Mouse (Mus musculus): ENCODE measurements around the gene Nup85.

The Nup85 gene

DNA sequence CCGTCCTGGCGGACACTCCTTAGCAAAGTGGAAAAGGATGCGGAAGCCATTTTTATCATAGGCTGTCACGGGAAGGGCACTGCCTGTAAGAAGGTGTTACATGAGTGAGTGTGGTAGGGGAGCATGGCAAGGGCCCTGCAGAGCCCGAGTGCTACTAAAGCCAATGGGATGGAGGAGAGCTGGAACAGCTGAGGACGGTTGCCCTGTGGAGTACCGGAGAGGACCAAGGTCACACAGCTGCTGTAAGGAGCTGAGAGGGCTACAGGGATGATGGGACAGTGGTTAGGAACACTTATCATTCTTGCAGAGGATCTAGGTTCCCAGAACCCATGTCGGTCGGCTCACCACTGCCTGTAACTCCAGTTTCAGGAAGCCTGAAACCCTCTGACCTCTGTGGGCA is 22.2 kb downstream of the Nup85 start:
- TF ChIP-seq POU5F1 (IDR thresholded peaks at IDR 0.05; ENCODE audit: borderline replicate concordance, low read length) = no peak
- TF ChIP-seq NANOG (IDR thresholded peaks at IDR 0.05; ENCODE audit: borderline replicate concordance, low read length) = no peak
- no peak for TF ChIP-seq CTCF (conservative IDR thresholded peaks at IDR 0.05; ENCODE audit: low read length)
- H3K9me3 ChIP-seq (ENCODE audit: low read length) = no peaks in the 10 kb centered on the region
- no peak overlapping the region for H3K4me3 ChIP-seq (replicated peaks; ENCODE audit: low read length)
- H3K36me3 ChIP-seq (ENCODE audit: insufficient read depth, low read length) = peaks cover 99% of the 10 kb centered on the region
- H3K27me3 ChIP-seq (ENCODE audit: insufficient read depth, low read length) = no peaks in the 10 kb centered on the region
- H3K4me1 ChIP-seq (replicated peaks; ENCODE audit: low read depth, low read length) = peaks cover 87% of the 10 kb centered on the region

DNA sequence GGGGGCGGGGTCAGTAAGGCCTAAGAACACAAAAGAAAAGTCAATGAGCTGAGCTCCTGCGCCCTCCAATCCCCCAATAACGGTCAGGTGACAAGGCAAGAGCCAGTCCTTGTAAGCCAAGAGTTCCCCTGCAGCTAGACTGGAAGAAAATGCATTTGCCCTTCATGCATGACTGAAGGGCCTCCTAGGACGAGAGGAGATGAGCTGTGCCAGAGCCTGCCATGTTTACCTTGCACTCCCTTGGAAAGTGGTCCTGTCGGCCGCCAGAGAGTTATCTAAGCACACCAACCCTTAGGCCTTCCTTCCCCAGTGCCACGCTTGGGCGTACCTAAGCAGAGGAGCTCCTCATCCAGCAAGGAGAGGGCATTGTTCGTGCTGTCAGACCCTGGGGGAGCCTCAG is 23.8 kb downstream of the Nup85 start:
- peaks cover 99% of the 10 kb centered on the region for H3K36me3 ChIP-seq (ENCODE audit: insufficient read depth, low read length)
- H3K4me3 ChIP-seq (replicated peaks; ENCODE audit: low read length) = peak overlapping the region; percentile 61
- no peaks in the 10 kb centered on the region for H3K27me3 ChIP-seq (ENCODE audit: insufficient read depth, low read length)
- H3K9me3 ChIP-seq (ENCODE audit: low read length) = no peaks in the 10 kb centered on the region
- TF ChIP-seq CTCF (conservative IDR thresholded peaks at IDR 0.05; ENCODE audit: low read length) (no peak), POU5F1 (IDR thresholded peaks at IDR 0.05; ENCODE audit: borderline replicate concordance, low read length) (no peak), NANOG (IDR thresholded peaks at IDR 0.05; ENCODE audit: borderline replicate concordance, low read length) (no peak)
- H3K4me1 ChIP-seq (replicated peaks; ENCODE audit: low read depth, low read length) = peaks cover 96% of the 10 kb centered on the region

DNA sequence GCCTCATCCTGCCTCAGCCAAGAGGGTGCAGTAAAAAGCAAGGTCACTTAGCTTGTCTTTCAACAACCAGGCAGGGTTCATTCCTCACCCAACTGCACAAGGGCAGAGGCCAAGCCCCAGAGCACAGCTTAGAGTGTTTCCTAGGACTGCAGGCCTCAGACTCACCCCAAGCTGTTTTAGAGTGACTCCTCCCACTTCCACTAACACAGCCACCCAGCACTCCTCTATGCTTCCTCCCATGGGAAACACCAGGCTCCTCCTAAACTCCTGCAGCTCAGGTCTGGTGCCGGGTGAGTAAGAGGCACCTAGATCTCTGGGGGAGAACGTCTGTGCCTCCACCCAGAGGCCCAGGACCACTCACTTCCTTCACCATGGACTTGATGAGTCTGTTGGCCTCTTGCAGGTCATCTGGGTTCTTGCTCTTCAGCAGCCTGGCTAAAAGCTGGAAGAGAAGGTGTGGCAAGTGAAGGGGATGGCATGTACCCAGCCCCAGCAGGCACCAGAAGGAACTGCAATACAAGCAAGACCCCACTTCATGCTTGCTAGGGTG is 26.4 kb downstream of the Nup85 start:
- H3K4me1 ChIP-seq (replicated peaks; ENCODE audit: low read depth, low read length) = peaks cover 77% of the 10 kb centered on the region
- peaks cover 97% of the 10 kb centered on the region for H3K36me3 ChIP-seq (ENCODE audit: insufficient read depth, low read length)
- H3K27me3 ChIP-seq (ENCODE audit: insufficient read depth, low read length) = no peaks in the 10 kb centered on the region
- H3K4me3 ChIP-seq (replicated peaks; ENCODE audit: low read length) = peak overlapping the region; percentile 46
- no peak for TF ChIP-seq POU5F1 (IDR thresholded peaks at IDR 0.05; ENCODE audit: borderline replicate concordance, low read length)
- TF ChIP-seq CTCF (conservative IDR thresholded peaks at IDR 0.05; ENCODE audit: low read length) = peak; percentile 16; the same call in 1 of the 2 replicates
- H3K9me3 ChIP-seq (ENCODE audit: low read length) = no peaks in the 10 kb centered on the region

DNA sequence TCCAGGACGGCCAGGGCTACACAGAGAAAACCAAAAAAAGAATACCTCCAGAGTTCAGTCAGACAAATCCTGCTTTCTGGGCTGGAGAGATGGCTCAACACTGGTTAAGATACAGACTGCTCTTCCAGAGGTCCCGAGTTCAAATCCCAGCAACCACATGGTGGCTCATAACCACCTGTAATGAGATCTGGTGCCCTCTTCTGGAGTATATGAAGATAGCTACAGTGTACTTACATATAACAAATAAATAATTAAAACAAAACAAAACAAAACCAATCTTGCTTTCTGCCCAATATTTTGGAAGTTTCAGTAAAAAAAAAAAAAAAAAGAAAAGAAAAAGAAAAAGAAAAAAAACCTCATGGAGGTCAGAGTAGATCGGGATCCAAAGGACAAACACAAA is 31.0 kb downstream of the Nup85 start:
- H3K4me3 ChIP-seq (replicated peaks; ENCODE audit: low read length) = no peak overlapping the region
- H3K36me3 ChIP-seq (ENCODE audit: insufficient read depth, low read length) = peaks cover 96% of the 10 kb centered on the region
- TF ChIP-seq CTCF (conservative IDR thresholded peaks at IDR 0.05; ENCODE audit: low read length) (peak; percentile 25; the same call in 1 of the 2 replicates), POU5F1 (IDR thresholded peaks at IDR 0.05; ENCODE audit: borderline replicate concordance, low read length) (no peak)
- H3K27me3 ChIP-seq (ENCODE audit: insufficient read depth, low read length) = no peaks in the 10 kb centered on the region
- no peaks in the 10 kb centered on the region for H3K9me3 ChIP-seq (ENCODE audit: low read length)
- H3K4me1 ChIP-seq (replicated peaks; ENCODE audit: low read depth, low read length) = peaks cover 69% of the 10 kb centered on the region

DNA sequence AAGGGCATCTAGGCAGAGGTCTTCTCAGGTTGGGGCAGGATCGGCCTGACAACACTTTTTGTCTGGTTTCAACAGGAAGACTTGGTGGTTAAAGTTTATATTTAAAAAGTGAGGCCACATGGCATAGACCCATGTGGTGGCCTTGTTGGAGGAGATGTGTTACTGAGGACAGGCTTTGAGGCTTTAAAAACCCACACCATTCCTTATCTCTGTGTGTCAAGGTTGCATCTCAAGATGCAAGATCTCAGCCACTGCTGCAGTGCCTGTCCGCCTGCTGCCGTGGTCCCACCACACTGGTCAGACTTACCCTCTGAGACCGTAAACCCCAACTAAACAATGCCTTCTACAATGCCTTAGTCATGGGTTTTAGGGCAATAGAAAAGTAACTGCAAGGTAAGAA is 34.1 kb downstream of the Nup85 start:
- H3K4me3 ChIP-seq (replicated peaks; ENCODE audit: low read length) = no peak overlapping the region
- no peaks in the 10 kb centered on the region for H3K27me3 ChIP-seq (ENCODE audit: insufficient read depth, low read length)
- H3K9me3 ChIP-seq (ENCODE audit: low read length) = no peaks in the 10 kb centered on the region
- peaks cover 88% of the 10 kb centered on the region for H3K36me3 ChIP-seq (ENCODE audit: insufficient read depth, low read length)
- peaks cover 69% of the 10 kb centered on the region for H3K4me1 ChIP-seq (replicated peaks; ENCODE audit: low read depth, low read length)
- TF ChIP-seq POU5F1 (IDR thresholded peaks at IDR 0.05; ENCODE audit: borderline replicate concordance, low read length) (no peak), NANOG (IDR thresholded peaks at IDR 0.05; ENCODE audit: borderline replicate concordance, low read length) (no peak), CTCF (conservative IDR thresholded peaks at IDR 0.05; ENCODE audit: low read length) (no peak)

DNA sequence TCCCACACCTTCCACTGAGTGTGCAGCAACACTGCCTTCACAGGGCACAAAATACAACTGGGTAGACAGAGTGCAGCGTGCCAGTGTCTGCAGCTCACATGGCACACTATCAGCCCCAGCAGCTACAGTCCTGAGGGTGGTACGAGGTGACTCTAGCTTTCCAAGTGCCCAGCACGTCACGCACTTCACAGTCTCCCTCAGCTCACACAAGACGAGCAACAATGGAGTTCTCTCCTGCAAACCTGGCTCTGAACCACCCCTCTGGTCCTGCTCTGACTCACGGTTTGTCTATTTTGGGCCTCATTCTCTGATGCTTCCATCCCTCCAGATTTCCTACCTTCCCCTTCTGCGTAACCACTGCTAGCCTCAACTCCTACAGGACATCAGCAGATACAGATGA is 35.5 kb downstream of the Nup85 start:
- no peaks in the 10 kb centered on the region for H3K27me3 ChIP-seq (ENCODE audit: insufficient read depth, low read length)
- no peak overlapping the region for H3K4me3 ChIP-seq (replicated peaks; ENCODE audit: low read length)
- H3K36me3 ChIP-seq (ENCODE audit: insufficient read depth, low read length) = peaks cover 73% of the 10 kb centered on the region
- peaks cover 69% of the 10 kb centered on the region for H3K4me1 ChIP-seq (replicated peaks; ENCODE audit: low read depth, low read length)
- no peaks in the 10 kb centered on the region for H3K9me3 ChIP-seq (ENCODE audit: low read length)
- TF ChIP-seq NANOG (IDR thresholded peaks at IDR 0.05; ENCODE audit: borderline replicate concordance, low read length) (no peak), POU5F1 (IDR thresholded peaks at IDR 0.05; ENCODE audit: borderline replicate concordance, low read length) (no peak), CTCF (conservative IDR thresholded peaks at IDR 0.05; ENCODE audit: low read length) (no peak)

DNA sequence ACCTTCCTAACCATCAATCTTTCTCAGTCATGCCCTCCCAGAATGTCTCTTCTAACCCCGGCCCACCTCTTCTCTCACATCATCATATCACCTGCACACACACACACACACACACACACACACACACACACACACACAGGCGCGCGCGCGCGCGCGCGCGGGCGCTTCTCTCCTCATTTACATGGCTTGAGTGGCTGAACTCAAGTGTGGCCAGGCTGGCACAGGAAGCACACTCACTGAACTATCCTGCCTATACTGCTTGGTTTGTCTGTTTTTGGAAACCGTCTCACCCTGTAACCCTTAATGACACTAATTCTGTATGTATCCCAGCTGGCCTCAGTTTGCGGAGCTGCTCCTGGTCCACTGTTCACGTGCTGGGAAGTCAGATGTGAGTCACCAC is 36.5 kb downstream of the Nup85 start:
- peaks cover 76% of the 10 kb centered on the region for H3K4me1 ChIP-seq (replicated peaks; ENCODE audit: low read depth, low read length)
- TF ChIP-seq CTCF (conservative IDR thresholded peaks at IDR 0.05; ENCODE audit: low read length) (no peak), POU5F1 (IDR thresholded peaks at IDR 0.05; ENCODE audit: borderline replicate concordance, low read length) (no peak), NANOG (IDR thresholded peaks at IDR 0.05; ENCODE audit: borderline replicate concordance, low read length) (no peak)
- no peak overlapping the region for H3K4me3 ChIP-seq (replicated peaks; ENCODE audit: low read length)
- H3K36me3 ChIP-seq (ENCODE audit: insufficient read depth, low read length) = peaks cover 75% of the 10 kb centered on the region
- no peaks in the 10 kb centered on the region for H3K27me3 ChIP-seq (ENCODE audit: insufficient read depth, low read length)
- no peaks in the 10 kb centered on the region for H3K9me3 ChIP-seq (ENCODE audit: low read length)

DNA sequence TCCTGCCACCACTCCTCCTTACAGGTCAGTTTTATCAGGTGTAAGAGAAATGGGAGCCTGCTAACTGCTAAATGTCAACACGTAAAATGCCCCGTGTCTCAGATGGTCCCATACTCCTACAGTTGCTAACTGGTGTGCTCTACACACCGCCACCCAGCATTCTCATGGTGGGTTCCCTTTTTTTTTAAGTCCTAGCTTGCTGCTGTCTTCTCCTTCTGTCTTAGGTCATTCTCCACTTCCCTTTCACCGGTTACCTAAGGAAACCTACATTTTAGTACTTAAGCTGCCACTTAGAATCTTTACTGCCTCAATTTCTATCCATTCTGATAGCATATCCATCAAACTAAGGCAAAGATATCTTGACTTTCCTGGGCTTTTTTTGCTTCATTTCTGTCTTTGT is 36.9 kb downstream of the Nup85 start:
- Histone ChIP-seq H3K4me1 (replicated peaks; ENCODE audit: low read depth, low read length) (peaks cover 81% of the 10 kb centered on the region), H3K9me3 (ENCODE audit: low read length) (no peaks in the 10 kb centered on the region), H3K4me3 (replicated peaks; ENCODE audit: low read length) (no peak overlapping the region), H3K27me3 (ENCODE audit: insufficient read depth, low read length) (no peaks in the 10 kb centered on the region), H3K36me3 (ENCODE audit: insufficient read depth, low read length) (peaks cover 75% of the 10 kb centered on the region)
- TF ChIP-seq CTCF (conservative IDR thresholded peaks at IDR 0.05; ENCODE audit: low read length) = no peak
- TF ChIP-seq POU5F1 (IDR thresholded peaks at IDR 0.05; ENCODE audit: borderline replicate concordance, low read length) = no peak
- no peak for TF ChIP-seq NANOG (IDR thresholded peaks at IDR 0.05; ENCODE audit: borderline replicate concordance, low read length)

DNA sequence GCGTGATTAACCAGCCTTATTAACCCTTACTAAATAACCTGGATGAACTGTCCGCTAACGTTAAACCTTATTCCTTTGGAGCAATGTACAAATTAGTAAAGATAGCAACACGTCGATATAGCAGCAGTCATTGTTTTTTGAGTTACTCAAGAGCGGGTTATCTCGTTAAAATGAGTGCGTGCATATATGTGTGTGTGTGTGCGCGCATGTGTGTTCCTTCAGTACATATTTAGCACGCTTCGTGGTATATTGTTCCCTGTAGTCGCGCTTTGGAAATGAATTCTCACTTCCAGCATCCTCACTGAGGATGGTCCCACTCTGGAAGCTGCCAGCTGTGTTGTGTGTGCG is 38.9 kb downstream of the Nup85 start:
- TF ChIP-seq POU5F1 (IDR thresholded peaks at IDR 0.05; ENCODE audit: borderline replicate concordance, low read length) (no peak), CTCF (conservative IDR thresholded peaks at IDR 0.05; ENCODE audit: low read length) (no peak), NANOG (IDR thresholded peaks at IDR 0.05; ENCODE audit: borderline replicate concordance, low read length) (no peak)
- Histone ChIP-seq H3K27me3 (ENCODE audit: insufficient read depth, low read length) (no peaks in the 10 kb centered on the region), H3K9me3 (ENCODE audit: low read length) (no peaks in the 10 kb centered on the region), H3K4me3 (replicated peaks; ENCODE audit: low read length) (peak overlapping the region; percentile 99), H3K36me3 (ENCODE audit: insufficient read depth, low read length) (peaks cover 75% of the 10 kb centered on the region), H3K4me1 (replicated peaks; ENCODE audit: low read depth, low read length) (peaks cover 80% of the 10 kb centered on the region)
